Mouse (Mus musculus) stomach, postnatal 0 days (tissue): ENCODE measurements at regions not wholly inside any gene's neighbourhood (a gene's known extent, or its start where the extent isn't known, plus 50 kb on each side); places are given as distances from the start of the nearest gene placed in this dataset.

Experiments used
- CTCF ChIP-seq: IDR thresholded peaks from 2 replicates; pipeline ENCODE4 v1.5.1; 2016; ENCODE audit warnings: antibody characterized with exemption, low read depth, mild to moderate bottlenecking, moderate library complexity
- EP300 ChIP-seq: optimal IDR thresholded peaks from 2 replicates; pipeline ENCODE3; 2016; ENCODE audit warnings: antibody characterized with exemption

DNA sequence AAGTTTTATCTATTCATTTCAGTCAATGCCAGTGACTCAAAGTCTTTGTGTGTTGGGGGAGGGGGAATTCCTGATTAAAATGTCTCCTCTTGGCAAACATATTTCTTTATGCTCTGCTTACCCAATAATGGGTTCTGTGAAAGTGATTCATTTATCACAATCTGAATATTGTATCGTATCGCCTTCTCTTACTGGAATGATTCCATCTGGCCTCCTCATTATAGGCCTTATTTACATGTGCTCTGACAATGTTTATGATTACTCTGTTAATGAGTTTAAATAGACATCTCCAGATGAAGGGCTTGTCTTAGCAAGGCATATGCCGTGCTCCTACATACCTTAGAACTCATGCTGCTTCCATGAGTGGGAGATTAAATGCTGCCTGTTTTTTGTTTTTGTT is 508.3 kb upstream of the Impad1 start:
- TF ChIP-seq CTCF = no peak
- TF ChIP-seq EP300 = no peak
